Mouse (Mus musculus) G1E (cell line): Measurements from ENCODE around the gene Krtap4-7.
"Not testable (repeated sequence)": the region's sequence is repeated elsewhere in the genome, so short reads cannot be mapped to it uniquely, and the experiment has no call there.

Experiments used
- CTCF ChIP-seq: IDR thresholded peaks from 2 replicates; pipeline ENCODE4 v1.5.1; 2012; ENCODE audit warnings: low read depth, low read length, inconsistent platforms, mixed read lengths
- GATA1 ChIP-seq: IDR thresholded peaks from 2 replicates; pipeline ENCODE4 v1.6.1; 2012; ENCODE audit warnings: borderline replicate concordance, low read length, inconsistent platforms, mixed read lengths
- GATA2 ChIP-seq: IDR thresholded peaks from 2 replicates; pipeline ENCODE4 v1.6.1; 2012; ENCODE audit warnings: low read depth, low read length, inconsistent platforms, borderline replicate concordance
- POLR2AphosphoS5 ChIP-seq: IDR thresholded peaks from 2 replicates; pipeline ENCODE4 v1.6.1; 2012; ENCODE audit warnings: low read depth, low read length, inconsistent platforms; ENCODE audit not compliant: insufficient replicate concordance
- TAL1 ChIP-seq: conservative IDR thresholded peaks from 2 replicates; pipeline ENCODE4 v1.6.1; 2012; ENCODE audit warnings: low read depth, low read length, inconsistent platforms, mixed read lengths

- not testable (repeated sequence) for TF ChIP-seq TAL1, CTCF, GATA1, POLR2AphosphoS5, GATA2
Observed at GRCm38 (mm10) chr11:99597742-99598141, 46.1 kb downstream of the Krtap4-7 start, which contains the start of gene Krtap9-3.
